Mouse (Mus musculus) heart, embryonic 10.5 days (tissue): ENCODE results near the gene Tfap2a. TPM values are rescaled to one million over a fixed set of nuclear protein-coding genes. Genes with fewer than 3 reads are reported as not detected.

Experiments used
- DNase-seq: peaks from one replicate; pipeline ENCODE4 v3.0.0-alpha.2; 2017; ENCODE audit warnings: low spot score
- H3K27ac ChIP-seq: fragments of 300-500 bp; sonication (generic); 2 replicates; pipeline ENCODE4 v1.5.1; 2016; ENCODE audit warnings: mild to moderate bottlenecking
- H3K27me3 ChIP-seq: fragments of 300-500 bp; sonication (generic); 2 replicates; pipeline ENCODE4 v1.6.1; 2016; ENCODE audit warnings: mild to moderate bottlenecking; ENCODE audit not compliant: poor library complexity, insufficient read depth, severe bottlenecking
- H3K36me3 ChIP-seq: fragments of 300-500 bp; sonication (generic); 2 replicates; pipeline ENCODE4 v1.6.1; 2016; ENCODE audit warnings: mild to moderate bottlenecking, moderate library complexity
- H3K4me1 ChIP-seq: fragments of 300-500 bp; sonication (generic); 2 replicates; pipeline ENCODE4 v1.6.1; 2016; ENCODE audit warnings: mild to moderate bottlenecking
- H3K4me3 ChIP-seq: fragments of 300-500 bp; sonication (generic); 2 replicates; pipeline ENCODE4 v1.5.1; 2016; ENCODE audit warnings: mild to moderate bottlenecking, moderate library complexity
- H3K9me3 ChIP-seq: fragments of 300-500 bp; sonication (generic); 2 replicates; pipeline ENCODE4 v1.6.1; 2016; ENCODE audit warnings: mild to moderate bottlenecking, moderate library complexity
- WGBS: fragments of 180-500 bp; shearing (Covaris S2); methylation state at CpG from one replicate; pipeline ENCODE4 v1.1.7; 2016; 5-methylcytosine and 5-hydroxymethylcytosine counted together
- polyA plus RNA-seq: library from polyadenylated mRNA; unstranded; fragments of >200 nt; fragmentation: Nextera tagmentation; extraction: Ambion mirVana; gene quantifications from 2 replicates; pipeline ENCODE4 v1.2.1, GENCODE M21; 2016

Tfap2a gene
- polyA plus RNA-seq, 1 experiment from 2014 or later, result 1.6 TPM

DNA sequence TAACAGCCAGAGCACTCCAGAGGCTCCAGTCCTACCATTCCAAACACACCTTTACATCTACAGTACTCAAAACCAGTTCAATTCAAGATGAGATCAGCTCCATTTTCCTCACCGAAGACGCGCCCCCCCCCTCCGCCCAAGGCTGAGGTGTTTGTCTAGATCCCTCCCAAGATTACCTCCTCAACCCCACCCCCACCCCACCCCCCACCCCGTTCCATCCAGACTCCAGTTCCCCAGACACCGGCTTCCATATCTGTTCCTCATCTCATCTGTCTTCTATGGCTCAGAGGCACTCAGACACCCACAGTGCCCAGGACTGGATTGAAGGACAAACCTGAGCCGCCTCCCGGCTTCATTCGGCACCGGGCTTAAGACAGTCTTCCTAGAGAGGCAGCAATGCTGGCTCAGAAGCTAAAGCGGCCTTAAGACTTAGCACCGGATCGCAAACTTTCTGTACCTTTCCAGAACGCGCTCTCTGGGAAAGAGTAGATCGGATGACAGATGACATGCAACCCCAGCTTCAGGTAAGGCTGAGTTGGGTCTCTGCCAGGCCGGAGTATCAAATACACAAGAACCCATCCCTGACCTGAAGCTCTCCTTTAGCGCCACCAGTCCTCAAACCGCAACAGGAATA is 2.7 kb upstream of the Tfap2a start:
- Histone ChIP-seq H3K27ac (no peak overlapping the region), H3K27me3 (peaks cover 100% of the 10 kb centered on the region), H3K4me3 (no peak overlapping the region), H3K9me3 (peaks cover 3% of the 10 kb centered on the region), H3K4me1 (peaks cover 13% of the 10 kb centered on the region), H3K36me3 (no peaks in the 10 kb centered on the region)
- 2% methylated on average over 18 of the region's 19 CpGs for WGBS
- peak; percentile 73 for DNase-seq

DNA sequence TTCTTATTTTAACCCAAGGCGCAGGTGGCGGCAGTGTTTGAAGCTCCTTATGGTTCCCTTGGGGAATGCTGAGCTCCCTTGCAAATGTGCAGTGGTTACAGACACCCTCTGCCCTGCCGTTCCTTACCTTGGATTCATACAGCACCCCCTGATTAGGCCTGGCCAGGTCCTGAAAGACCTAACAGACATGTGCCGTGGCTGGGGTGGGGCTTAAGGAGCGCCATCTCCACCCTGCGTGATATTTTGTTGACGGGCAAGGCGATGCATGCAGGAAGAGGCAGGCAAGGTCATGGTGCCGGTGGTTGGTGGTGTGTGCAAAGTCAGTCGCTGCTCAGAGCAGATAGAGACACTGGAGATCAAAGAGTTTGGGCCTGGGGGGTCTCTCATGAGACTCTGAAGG is 1.7 kb upstream of the Tfap2a start:
- H3K4me1 ChIP-seq, result peaks cover 17% of the 10 kb centered on the region
- no peak overlapping the region for H3K4me3 ChIP-seq
- peaks cover 99% of the 10 kb centered on the region for H3K27me3 ChIP-seq
- no peak overlapping the region for H3K27ac ChIP-seq
- H3K9me3 ChIP-seq, result no peaks in the 10 kb centered on the region
- peak; percentile 74 for DNase-seq
- WGBS, result 2% methylated on average over 10 of the region's 10 CpGs
- no peaks in the 10 kb centered on the region for H3K36me3 ChIP-seq

GRCm38 (mm10) chr13:40739121-40739650 is 1.0 kb upstream of the Tfap2a start:
- Histone ChIP-seq H3K9me3 (no peaks in the 10 kb centered on the region), H3K4me3 (no peak overlapping the region), H3K27me3 (peaks cover 99% of the 10 kb centered on the region), H3K27ac (no peak overlapping the region), H3K4me1 (peaks cover 15% of the 10 kb centered on the region), H3K36me3 (no peaks in the 10 kb centered on the region)
- under 1% methylated on average over 17 of the region's 17 CpGs for WGBS
- peak; percentile 68 for DNase-seq

- Histone ChIP-seq H3K27me3 (peaks cover 99% of the 10 kb centered on the region), H3K4me3 (no peak overlapping the region), H3K9me3 (no peaks in the 10 kb centered on the region), H3K27ac (no peak overlapping the region), H3K36me3 (no peaks in the 10 kb centered on the region), H3K4me1 (peaks cover 28% of the 10 kb centered on the region)
- WGBS, result under 1% methylated on average over 22 of the region's 22 CpGs
- peak; percentile 73 for DNase-seq
Observed at GRCm38 (mm10) chr13:40737761-40738160, 415 bp downstream of the Tfap2a start.

GRCm38 (mm10) chr13:40737099-40737498 is 1.1 kb downstream of the Tfap2a start:
- peaks cover 30% of the 10 kb centered on the region for H3K4me1 ChIP-seq
- 3% methylated on average over 15 of the region's 15 CpGs for WGBS
- H3K9me3 ChIP-seq, result no peaks in the 10 kb centered on the region
- H3K27ac ChIP-seq, result no peak overlapping the region
- H3K36me3 ChIP-seq, result no peaks in the 10 kb centered on the region
- peak; percentile 75 for DNase-seq
- H3K27me3 ChIP-seq, result peaks cover 99% of the 10 kb centered on the region
- no peak overlapping the region for H3K4me3 ChIP-seq

- DNase-seq, result peak; percentile 76
- peaks cover 99% of the 10 kb centered on the region for H3K27me3 ChIP-seq
- WGBS, result 6% methylated on average over 19 of the region's 19 CpGs
- H3K27ac ChIP-seq, result no peak overlapping the region
- H3K9me3 ChIP-seq, result no peaks in the 10 kb centered on the region
- peaks cover 38% of the 10 kb centered on the region for H3K4me1 ChIP-seq
- peak overlapping the region; percentile 38; the same call in 1 of the 2 replicates for H3K4me3 ChIP-seq
- no peaks in the 10 kb centered on the region for H3K36me3 ChIP-seq
Observed at GRCm38 (mm10) chr13:40736107-40736780, 1.9 kb downstream of the Tfap2a start.

- DNase-seq, result peak; percentile 53
Observed at GRCm38 (mm10) chr13:40735416-40736106, 2.6 kb downstream of the Tfap2a start.

DNA sequence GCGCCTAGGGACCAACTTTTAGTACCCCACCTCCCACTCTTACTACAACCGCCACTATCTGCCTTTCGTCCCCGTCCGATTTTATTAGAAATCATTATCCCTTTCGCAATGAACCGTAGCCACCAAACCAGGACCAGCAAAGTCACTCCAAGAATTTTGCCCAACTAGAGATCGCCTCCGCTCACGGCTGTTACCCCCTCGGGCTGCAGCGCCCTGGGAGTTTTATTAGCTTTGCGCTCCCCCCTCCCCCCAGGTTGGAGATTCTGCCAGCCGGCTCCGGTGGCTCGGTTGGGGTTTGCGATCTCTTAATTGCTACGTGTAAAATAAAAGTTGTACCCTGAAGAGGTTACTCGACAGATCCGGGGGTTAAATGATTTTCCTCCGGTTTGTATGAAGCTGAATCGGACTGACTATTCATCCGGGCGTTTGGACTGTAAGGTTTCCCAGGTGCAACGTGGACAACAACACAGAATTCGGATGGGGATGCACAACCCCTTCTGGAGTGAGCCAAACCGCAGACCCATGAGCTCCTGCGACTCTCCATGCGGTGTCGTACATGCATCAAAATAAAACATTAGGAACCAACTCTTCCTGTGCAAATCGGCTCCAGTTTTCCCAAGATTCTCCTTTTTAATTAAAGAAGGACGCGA is 3.7 kb downstream of the Tfap2a start:
- WGBS, result under 1% methylated on average over 33 of the region's 33 CpGs

More at GRCm38 (mm10) chr13:40735416-40736106, 2.6 kb downstream of the Tfap2a start:
- H3K4me1 ChIP-seq, result peaks cover 45% of the 10 kb centered on the region
- H3K36me3 ChIP-seq, result no peaks in the 10 kb centered on the region
- H3K27ac ChIP-seq, result no peak overlapping the region
- peaks cover 99% of the 10 kb centered on the region for H3K27me3 ChIP-seq
- WGBS, result 6% methylated on average over 17 of the region's 17 CpGs
- H3K9me3 ChIP-seq, result no peaks in the 10 kb centered on the region
- H3K4me3 ChIP-seq, result peak overlapping the region; percentile 38; the same call in 1 of the 2 replicates

GRCm38 (mm10) chr13:40733542-40734151 is 4.5 kb downstream of the Tfap2a start:
- Histone ChIP-seq H3K36me3 (no peaks in the 10 kb centered on the region), H3K27ac (0 out of 2 replicates have a peak overlapping the region, but pooled peaks have one; percentile 22), H3K4me3 (peak overlapping the region; percentile 58), H3K9me3 (no peaks in the 10 kb centered on the region), H3K4me1 (peaks cover 46% of the 10 kb centered on the region), H3K27me3 (peaks cover 97% of the 10 kb centered on the region)
- under 1% methylated on average over 36 of the region's 38 CpGs for WGBS
- peak; percentile 74 for DNase-seq

More for the DNA sequence above, 3.7 kb downstream of the Tfap2a start:
- peak overlapping the region; percentile 58 for H3K4me3 ChIP-seq
- no peaks in the 10 kb centered on the region for H3K9me3 ChIP-seq
- peaks cover 46% of the 10 kb centered on the region for H3K4me1 ChIP-seq
- H3K27ac ChIP-seq, result no peak overlapping the region
- peak; percentile 68 for DNase-seq
- no peaks in the 10 kb centered on the region for H3K36me3 ChIP-seq
- H3K27me3 ChIP-seq, result peaks cover 97% of the 10 kb centered on the region

DNA sequence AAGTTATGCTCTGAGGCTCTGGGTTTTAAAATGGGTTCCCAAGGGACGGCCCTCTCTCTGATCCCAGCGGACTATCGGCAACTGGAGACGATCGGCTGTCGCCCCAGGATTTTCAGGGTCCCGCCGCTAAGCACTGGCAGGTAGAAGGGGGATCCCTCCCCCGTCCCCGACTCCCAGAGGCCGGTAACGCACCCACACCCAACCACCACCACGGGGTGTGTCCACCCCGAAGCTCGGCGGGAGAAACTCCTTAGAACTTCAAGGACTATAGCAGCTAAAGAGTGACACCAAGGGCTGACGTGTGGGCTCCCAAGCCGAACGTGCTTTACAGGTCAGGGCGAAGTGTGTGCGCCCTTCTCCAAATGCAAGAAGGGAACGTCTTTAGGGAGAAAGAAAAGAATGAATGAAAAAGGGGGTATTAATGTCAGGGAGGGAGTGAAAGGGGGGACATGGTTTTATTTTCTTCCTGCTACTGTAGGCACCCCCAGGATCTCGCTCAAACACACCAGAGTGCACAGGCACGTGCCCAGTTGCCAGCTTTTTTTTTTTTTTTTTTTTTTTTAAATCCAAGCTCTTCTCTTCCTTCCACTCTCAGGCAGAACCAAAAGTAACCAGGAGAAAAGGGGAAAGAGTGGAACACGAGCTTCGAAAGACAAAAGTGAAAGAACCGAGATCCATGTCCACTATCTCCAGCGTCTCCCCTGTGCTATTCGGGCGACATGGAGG is 5.2 kb downstream of the Tfap2a start:
- H3K4me1 ChIP-seq, result peaks cover 50% of the 10 kb centered on the region
- WGBS, result under 1% methylated on average over 30 of the region's 30 CpGs
- DNase-seq, result no peak

DNA sequence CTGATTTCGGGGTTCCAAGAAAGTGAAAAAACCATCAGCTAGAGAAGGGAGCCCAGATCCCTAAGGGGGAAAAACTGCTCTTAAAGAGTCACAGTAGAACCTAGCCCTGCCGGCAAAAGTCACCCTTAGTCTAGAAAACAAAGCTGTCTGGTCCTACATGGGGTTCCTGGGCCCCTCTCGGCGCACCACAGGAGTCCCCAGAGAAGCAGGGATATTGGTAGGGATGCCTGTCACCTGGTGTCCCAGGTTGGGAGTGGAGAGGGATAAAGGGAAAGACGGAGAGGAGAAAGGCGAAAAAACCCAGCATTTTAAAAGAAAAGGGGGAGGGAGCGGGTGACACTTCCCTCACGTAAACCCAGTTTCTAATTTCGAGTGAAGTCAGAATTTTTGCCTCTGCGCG is 6.1 kb downstream of the Tfap2a start:
- no peaks in the 10 kb centered on the region for H3K36me3 ChIP-seq
- peaks cover 45% of the 10 kb centered on the region for H3K4me1 ChIP-seq
- peaks cover 94% of the 10 kb centered on the region for H3K27me3 ChIP-seq
- H3K27ac ChIP-seq, result no peak overlapping the region
- under 1% methylated on average over 11 of the region's 11 CpGs for whole genome bisulfite sequencing
- H3K9me3 ChIP-seq, result no peaks in the 10 kb centered on the region
- no peak for DNase-seq
- peak overlapping the region; percentile 62 for H3K4me3 ChIP-seq

More for the DNA sequence above, 5.2 kb downstream of the Tfap2a start:
- Histone ChIP-seq H3K4me3 (peak overlapping the region; percentile 58), H3K36me3 (no peaks in the 10 kb centered on the region), H3K27ac (peak overlapping the region; percentile 22; the same call in 1 of the 2 replicates), H3K27me3 (peaks cover 97% of the 10 kb centered on the region), H3K9me3 (no peaks in the 10 kb centered on the region)
